Mouse (Mus musculus) forebrain, embryonic 14.5 days (tissue): ENCODE data around the gene Zbed3. TPM values are rescaled to one million over a fixed set of nuclear protein-coding genes. Genes with fewer than 3 reads are reported as not detected.
"Not testable (repeated sequence)": the region's sequence is repeated elsewhere in the genome, so short reads cannot be mapped to it uniquely, and the experiment has no call there.

ENCODE experiments used
- ATAC-seq: fragments of 200-750 bp; cut with Nextera tagmentation; 2 replicates; pipeline ENCODE4 v1.8.0; 2017; ENCODE audit warnings: mild to moderate bottlenecking, moderate library complexity
- DNase-seq: peaks from one replicate; pipeline ENCODE4 v3.0.0-alpha.2; 2015; ENCODE audit warnings: low spot score
- H3K27ac ChIP-seq: fragments of 300-500 bp; sonication (generic); 2 replicates; pipeline ENCODE4 v1.5.1; 2014; ENCODE audit warnings: low read depth, mild to moderate bottlenecking, control low read depth, low read length, moderate library complexity
- H3K27me3 ChIP-seq: fragments of 300-500 bp; sonication (generic); replicated peaks from 2 replicates; pipeline ENCODE4 v1.6.1; 2014; ENCODE audit warnings: low read length, control low read depth, mixed read lengths; ENCODE audit not compliant: control insufficient read depth, insufficient read depth
- H3K36me3 ChIP-seq: fragments of 300-500 bp; sonication (generic); 2 replicates; pipeline ENCODE4 v1.6.1; 2014; ENCODE audit warnings: low read length, control low read depth; ENCODE audit not compliant: control insufficient read depth, insufficient read depth
- H3K4me1 ChIP-seq: fragments of 300-500 bp; sonication (generic); 2 replicates; pipeline ENCODE4 v1.6.1; 2014; ENCODE audit warnings: antibody characterized with exemption, low read length, control low read depth; ENCODE audit not compliant: control insufficient read depth, insufficient read depth
- H3K4me2 ChIP-seq: fragments of 300-500 bp; sonication (generic); 2 replicates; pipeline ENCODE4 v1.6.1; 2014; ENCODE audit warnings: mild to moderate bottlenecking, control low read depth, low read length
- H3K4me3 ChIP-seq: fragments of 300-500 bp; sonication (generic); 2 replicates; pipeline ENCODE4 v1.5.1; 2014; ENCODE audit warnings: low read depth, low read length, control low read depth
- H3K9ac ChIP-seq: fragments of 300-500 bp; sonication (generic); 2 replicates; pipeline ENCODE4 v1.6.1; 2014; ENCODE audit warnings: mild to moderate bottlenecking, low read length, control low read depth, moderate library complexity
- H3K9me3 ChIP-seq: fragments of 300-500 bp; sonication (generic); replicated peaks from 2 replicates; pipeline ENCODE4 v1.6.1; 2016; ENCODE audit warnings: low read length, control low read depth, mixed read lengths; ENCODE audit not compliant: control insufficient read depth
- WGBS: fragments of 180-500 bp; shearing (Covaris S2); extraction: QIAGEN DNeasy Blood & Tissue Kit; methylation state at CpG from one replicate; pipeline ENCODE4 v1.1.7; 2014; 5-methylcytosine and 5-hydroxymethylcytosine counted together
- polyA plus RNA-seq: library from polyadenylated mRNA; unstranded; fragments of >200 nt; fragmentation: Nextera tagmentation; extraction: Ambion mirVana; gene quantifications from 2 replicates; pipeline ENCODE4 v1.2.1, GENCODE M21; 2014

Zbed3 gene
- polyA plus RNA-seq, 1 experiment from 2014 or later: 35.5 TPM

DNA sequence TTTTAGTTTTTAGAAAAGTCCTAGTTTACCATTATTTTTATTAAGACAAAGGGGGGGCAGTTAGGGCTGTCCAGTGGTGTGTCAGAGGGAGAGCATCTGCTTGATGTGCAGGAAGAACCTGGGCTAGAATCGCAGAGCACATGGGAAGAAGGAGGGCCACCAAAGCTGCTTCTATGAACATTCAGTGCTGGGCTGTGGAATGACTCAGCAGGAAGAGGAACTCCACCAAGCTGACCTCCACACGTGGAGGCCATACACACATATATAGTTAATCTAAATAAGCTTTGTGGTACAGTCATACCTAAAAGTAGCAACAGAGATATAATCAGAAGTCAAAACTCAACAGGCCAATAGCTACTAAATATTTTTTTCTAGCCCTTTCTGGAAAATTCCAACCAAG is 34.8 kb downstream of the Zbed3 start:
- ATAC-seq (no peak), DNase-seq (no peak)
- Histone ChIP-seq H3K27ac (no peak overlapping the region), H3K36me3 (peaks cover 89% of the 10 kb centered on the region), H3K9me3 (no peaks in the 10 kb centered on the region), H3K9ac (no peak overlapping the region), H3K4me3 (no peak overlapping the region), H3K27me3 (no peaks in the 10 kb centered on the region), H3K4me2 (no peak overlapping the region), H3K4me1 (no peaks in the 10 kb centered on the region)
- WGBS: 91% methylated on average over 2 of the region's 2 CpGs

DNA sequence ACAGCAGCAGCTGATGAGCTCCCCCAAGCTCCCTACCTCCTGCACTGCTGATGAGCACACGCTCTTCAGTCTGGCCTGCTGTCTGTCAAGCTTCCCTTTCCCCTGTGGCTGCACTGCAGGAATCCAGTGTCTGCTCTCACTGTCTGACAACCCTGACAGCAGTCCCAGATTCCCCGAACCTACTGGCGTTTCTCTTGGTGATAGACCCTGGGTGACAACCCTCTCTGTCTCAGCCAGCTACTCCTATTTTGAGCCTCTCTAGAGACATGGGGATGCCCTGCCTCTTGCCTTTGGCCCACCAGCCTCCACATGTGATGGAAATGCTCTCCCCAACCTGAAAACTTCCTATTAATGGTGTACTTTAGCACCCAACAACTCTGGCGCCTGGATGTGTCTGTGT is 40.0 kb downstream of the Zbed3 start:
- Histone ChIP-seq H3K9me3 (no peaks in the 10 kb centered on the region), H3K27ac (no peak overlapping the region), H3K27me3 (no peaks in the 10 kb centered on the region), H3K9ac (no peak overlapping the region), H3K4me2 (no peak overlapping the region), H3K4me1 (no peaks in the 10 kb centered on the region), H3K36me3 (peaks cover 82% of the 10 kb centered on the region), H3K4me3 (no peak overlapping the region)
- ATAC-seq (no peak), DNase-seq (no peak)
- WGBS: 89% methylated on average over 4 of the region's 4 CpGs

DNA sequence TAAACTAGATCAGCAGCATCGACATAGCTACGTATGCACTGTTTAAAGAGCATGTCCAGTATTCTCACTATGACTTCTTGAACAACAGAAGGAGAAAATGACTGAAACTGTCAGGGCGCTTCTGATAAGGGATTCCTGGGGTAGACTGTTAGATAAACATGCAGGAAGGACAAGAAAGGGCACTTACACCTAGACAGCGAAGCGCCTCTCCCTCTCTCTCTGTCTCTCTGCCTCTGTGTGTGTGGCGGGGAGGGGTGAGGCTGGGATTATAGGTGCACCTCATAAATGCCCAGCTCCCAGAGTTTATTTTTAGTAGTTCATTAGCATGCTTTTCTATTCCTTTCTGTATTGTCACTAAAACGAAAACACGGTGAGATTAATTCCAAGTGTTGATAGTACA is 42.9 kb downstream of the Zbed3 start:
- ATAC-seq: no peak
- WGBS: 92% methylated on average over 8 of the region's 8 CpGs
- Histone ChIP-seq H3K9me3 (no peaks in the 10 kb centered on the region), H3K27ac (no peak overlapping the region), H3K36me3 (peaks cover 84% of the 10 kb centered on the region), H3K27me3 (no peaks in the 10 kb centered on the region), H3K4me1 (no peaks in the 10 kb centered on the region), H3K4me3 (no peak overlapping the region), H3K4me2 (no peak overlapping the region), H3K9ac (no peak overlapping the region)
- no peak for DNase-seq

DNA sequence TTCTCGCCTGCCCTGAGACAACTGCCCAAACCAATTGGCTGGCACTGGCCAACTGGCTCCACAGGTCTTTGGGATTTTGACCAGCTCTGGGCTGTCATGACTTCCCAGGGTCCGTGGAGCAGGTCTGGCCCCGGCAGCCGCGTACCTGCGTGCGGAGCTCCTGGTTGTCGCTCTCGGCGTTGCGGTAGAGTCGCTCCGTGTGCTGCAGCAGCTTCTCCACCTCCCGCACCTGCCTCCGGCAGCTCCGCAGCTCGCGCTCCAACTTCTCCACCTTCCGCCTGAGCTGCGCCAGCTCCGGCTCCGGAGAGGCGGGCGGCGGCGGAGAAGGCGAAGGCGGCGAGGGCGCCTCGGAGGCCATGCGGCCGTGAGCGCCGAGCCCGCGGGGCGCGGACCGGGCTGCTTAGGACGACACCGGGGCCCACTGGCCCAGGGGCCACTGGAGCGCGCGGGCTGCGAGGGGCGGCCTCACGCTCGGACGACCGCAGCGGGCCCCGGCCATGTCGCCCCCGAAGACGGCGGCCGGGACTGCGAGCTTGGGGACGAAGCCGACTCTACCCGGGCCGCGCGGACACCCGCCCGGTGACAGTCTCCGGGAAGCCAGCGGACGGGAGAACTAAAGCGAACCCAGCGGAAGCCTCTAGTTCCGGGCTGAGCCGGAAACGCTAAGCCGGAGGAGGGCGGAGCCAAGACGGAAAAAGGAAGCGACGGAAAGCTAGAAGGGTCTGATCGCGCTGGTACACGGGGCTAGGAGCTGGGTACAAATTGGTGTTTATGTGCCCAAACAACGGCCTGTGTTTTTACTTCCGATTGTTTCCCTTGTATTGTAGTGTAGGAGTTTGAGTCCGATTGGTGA is 51.5 kb downstream of the Zbed3 start, which contains the start of gene Aggf1:
Gene Aggf1 (minus strand): TSS at position 652 of the 853 bp plus-strand sequence.
- no peaks in the 10 kb centered on the region for H3K27me3 ChIP-seq
- WGBS: under 1% methylated on average over 77 of the region's 86 CpGs
- peaks cover 17% of the 10 kb centered on the region for H3K36me3 ChIP-seq
- peak; percentile 97 for DNase-seq
- peak within 1 kb of the TSS; percentile 91 for H3K4me2 ChIP-seq
- H3K9ac ChIP-seq: peak within 1 kb of the TSS; percentile 94
- no peaks in the 10 kb centered on the region for H3K9me3 ChIP-seq
- ATAC-seq: peak; percentile 99
- H3K4me1 ChIP-seq: peaks cover 11% of the 10 kb centered on the region
- H3K4me3 ChIP-seq: peak within 1 kb of the TSS; percentile 99
- peak within 1 kb of the TSS; percentile 68 for H3K27ac ChIP-seq

DNA sequence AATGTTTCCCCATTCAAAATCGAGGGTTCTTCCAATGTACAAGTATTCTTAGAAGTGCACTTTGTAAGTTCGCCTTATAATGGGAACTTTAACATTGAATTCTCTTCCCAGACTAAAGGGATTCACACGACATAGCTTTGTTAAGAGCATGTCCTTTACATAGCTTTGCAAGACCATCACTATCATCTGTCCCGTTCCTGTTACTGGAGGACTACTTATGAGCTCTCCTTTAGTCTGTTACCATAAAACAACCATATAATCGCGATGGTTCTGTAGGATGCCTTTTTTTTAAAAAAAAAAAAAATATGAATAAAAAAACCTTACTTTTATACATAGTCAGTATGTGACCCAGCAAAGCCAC is 52.1 kb downstream of the Zbed3 start:
- H3K4me3 ChIP-seq: peak overlapping the region; percentile 99
- H3K36me3 ChIP-seq: peaks cover 11% of the 10 kb centered on the region
- H3K27ac ChIP-seq: peak overlapping the region; percentile 44; the same call in 1 of the 2 replicates
- no peaks in the 10 kb centered on the region for H3K9me3 ChIP-seq
- no peak for DNase-seq
- H3K27me3 ChIP-seq: no peaks in the 10 kb centered on the region
- H3K4me2 ChIP-seq: peak overlapping the region; percentile 91
- 27% methylated on average over 6 of the region's 6 CpGs for WGBS
- H3K4me1 ChIP-seq: peaks cover 11% of the 10 kb centered on the region
- H3K9ac ChIP-seq: peak overlapping the region; percentile 94
- peak; percentile 47 for ATAC-seq

DNA sequence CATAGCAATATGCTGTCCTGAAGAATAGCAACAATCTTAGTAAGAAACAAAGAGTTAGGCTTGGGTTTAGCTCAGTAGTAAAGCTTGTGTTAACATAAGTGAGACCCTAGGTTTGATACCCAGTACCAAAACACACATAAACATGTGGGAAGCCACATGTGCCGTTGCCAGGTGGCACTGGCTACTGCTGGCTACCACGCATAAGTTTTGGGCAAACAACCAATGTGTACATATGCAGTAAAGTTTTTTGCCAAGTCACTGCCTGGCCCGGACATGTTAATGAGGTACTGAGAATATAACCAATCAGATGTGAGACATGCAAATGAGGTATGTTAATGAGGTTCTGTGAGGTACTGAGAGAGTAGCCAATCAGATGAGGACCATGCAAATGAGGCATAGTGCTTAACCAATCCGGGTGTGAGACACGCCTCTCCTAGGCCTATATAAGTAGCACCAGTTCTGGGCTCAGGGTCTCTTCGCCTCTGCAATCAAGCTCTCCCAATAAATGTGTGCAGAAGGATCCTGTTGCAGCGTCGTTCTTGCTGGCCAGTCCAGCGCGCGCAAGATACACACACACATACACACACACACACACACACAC is 53.4 kb downstream of the Zbed3 start:
- ATAC-seq, H3K9ac ChIP-seq, H3K4me2 ChIP-seq, DNase-seq, H3K9me3 ChIP-seq, H3K27me3 ChIP-seq, H3K27ac ChIP-seq, H3K36me3 ChIP-seq, H3K4me3 ChIP-seq: not testable (repeated sequence)
- 96% methylated on average over 11 of the region's 11 CpGs for WGBS
- peaks cover 11% of the 10 kb centered on the region for H3K4me1 ChIP-seq

DNA sequence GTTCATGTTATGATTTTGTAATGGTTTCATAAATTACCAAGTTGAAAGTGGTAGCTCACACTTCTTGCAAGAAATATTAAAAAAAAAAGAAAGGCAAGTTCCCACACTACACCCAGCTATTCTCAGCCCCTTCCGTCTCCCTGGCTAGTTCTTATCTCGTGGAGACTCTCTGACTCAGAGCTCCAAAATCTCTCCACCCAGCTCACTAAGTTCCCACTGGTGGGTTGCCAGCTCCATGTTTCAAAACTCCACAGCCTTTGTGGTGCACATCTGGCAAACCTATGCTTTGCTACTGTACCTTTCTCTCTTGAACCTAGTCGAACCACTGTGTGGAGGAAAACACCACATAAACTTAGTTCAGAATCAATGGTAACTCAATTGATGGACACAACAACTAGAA is 55.3 kb downstream of the Zbed3 start:
- no peak overlapping the region for H3K4me3 ChIP-seq
- H3K4me1 ChIP-seq: peaks cover 7% of the 10 kb centered on the region
- no peaks in the 10 kb centered on the region for H3K36me3 ChIP-seq
- no peak overlapping the region for H3K4me2 ChIP-seq
- 89% methylated on average over 3 of the region's 3 CpGs for WGBS
- H3K9me3 ChIP-seq: no peaks in the 10 kb centered on the region
- H3K27me3 ChIP-seq: no peaks in the 10 kb centered on the region
- no peak overlapping the region for H3K27ac ChIP-seq
- DNase-seq: no peak
- ATAC-seq: no peak
- no peak overlapping the region for H3K9ac ChIP-seq

DNA sequence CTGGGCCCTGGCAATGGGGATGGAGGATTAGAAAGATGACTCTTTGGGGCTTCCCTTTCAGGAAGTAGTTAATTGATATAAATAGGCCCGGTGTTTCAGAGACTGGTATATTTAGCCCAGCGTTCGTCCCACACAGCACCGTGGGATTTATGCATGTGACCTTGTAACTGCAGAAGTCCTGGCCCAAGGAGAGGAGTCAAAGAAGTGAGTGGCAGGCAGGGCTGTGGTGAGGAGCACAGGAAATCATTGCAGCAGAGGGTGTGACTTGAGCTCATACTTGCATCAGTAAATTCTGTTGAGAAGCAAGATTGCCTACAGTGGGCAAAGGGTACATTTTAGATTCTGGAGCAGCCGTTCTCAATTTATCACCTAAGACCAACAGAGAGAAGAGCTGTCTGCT is 59.0 kb downstream of the Zbed3 start:
- no peak overlapping the region for H3K4me2 ChIP-seq
- H3K36me3 ChIP-seq: no peaks in the 10 kb centered on the region
- H3K9me3 ChIP-seq: no peaks in the 10 kb centered on the region
- H3K9ac ChIP-seq: no peak overlapping the region
- DNase-seq (no peak), ATAC-seq (no peak)
- H3K27ac ChIP-seq: no peak overlapping the region
- 86% methylated on average over 5 of the region's 5 CpGs for WGBS
- H3K4me1 ChIP-seq: no peaks in the 10 kb centered on the region
- no peaks in the 10 kb centered on the region for H3K27me3 ChIP-seq
- H3K4me3 ChIP-seq: no peak overlapping the region
